Mouse (Mus musculus) lung, postnatal 0 days (tissue): ENCODE measurements at regions not wholly inside any gene's neighbourhood (a gene's known extent, or its start where the extent isn't known, plus 50 kb on each side); places are given as distances from the start of the nearest gene placed in this dataset.

Experiments used
- CTCF ChIP-seq: IDR thresholded peaks from 2 replicates; pipeline ENCODE4 v1.5.1; 2016; ENCODE audit warnings: antibody characterized with exemption, mild to moderate bottlenecking
- EP300 ChIP-seq: IDR thresholded peaks from 2 replicates; pipeline ENCODE4 v1.6.1; 2016; ENCODE audit warnings: antibody characterized with exemption, mild to moderate bottlenecking, control low read depth

DNA sequence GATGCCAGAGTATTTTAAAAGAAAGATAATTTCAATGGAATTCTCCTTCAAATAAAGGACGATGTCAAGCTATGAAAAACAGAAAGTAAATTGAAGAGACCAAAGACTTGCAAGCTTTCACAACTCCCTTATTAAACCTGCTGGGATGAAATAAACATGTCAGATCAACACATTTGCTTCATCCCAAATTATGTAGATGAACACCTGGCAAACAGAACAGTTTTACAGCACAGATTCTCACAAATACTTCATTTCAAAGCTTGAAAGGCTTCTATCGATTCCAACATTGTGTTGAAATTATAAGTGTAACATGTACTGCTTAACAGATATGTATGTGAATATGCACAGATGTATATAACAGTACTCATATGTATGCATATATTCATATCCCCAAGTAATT lies 749.5 kb downstream of the Hdgfl1 start:
- no peak for TF ChIP-seq EP300
- TF ChIP-seq CTCF: no peak
